Mouse (Mus musculus): ENCODE measurements at regions not wholly inside any gene's neighbourhood (a gene's known extent, or its start where the extent isn't known, plus 50 kb on each side); places are given as distances from the start of the nearest gene placed in this dataset.
A peak's percentile ranks its signal among the peaks of the same experiment; 100 is the strongest.

GRCm38 (mm10) chr5:64738096-64738780 lies 65.0 kb upstream of the Klf3 start:
- DNase-seq (ENCODE audit: inconsistent ontology term) = no peak

DNA sequence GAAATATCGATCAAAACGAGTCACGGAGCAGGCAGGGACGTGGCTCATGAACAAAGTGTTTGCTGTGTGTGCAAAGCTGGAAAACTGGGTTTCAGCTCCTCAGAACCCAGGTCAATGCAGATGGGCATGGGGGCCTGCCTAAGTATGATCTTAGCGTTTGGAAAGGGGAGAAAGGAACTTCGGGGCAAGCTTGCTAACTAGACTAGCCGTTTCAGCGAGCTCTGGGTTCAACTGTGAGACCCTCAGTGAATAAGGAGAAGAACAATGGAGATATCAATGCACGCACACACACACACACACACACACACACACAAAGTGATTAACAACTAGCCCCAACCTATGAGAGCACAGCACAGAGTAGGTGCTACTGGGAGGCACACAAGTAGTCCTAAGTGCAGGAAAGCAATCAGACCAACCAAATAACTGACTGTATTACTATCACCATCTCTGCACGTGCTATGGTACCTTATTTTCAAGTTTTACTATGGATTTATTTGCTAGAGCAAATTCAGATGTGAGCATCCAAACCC lies 64.3 kb upstream of the Klf3 start:
- DNase-seq (ENCODE audit: inconsistent ontology term) = no peak

GRCm38 (mm10) chr5:64739311-64740261 lies 63.6 kb upstream of the Klf3 start:
- DNase-seq (ENCODE audit: inconsistent ontology term) = no peak

- no peak for DNase-seq (ENCODE audit: inconsistent ontology term)
Observed at GRCm38 (mm10) chr5:64744041-64744440, 59.1 kb upstream of the Klf3 start.

GRCm38 (mm10) chr5:64744455-64744854 lies 58.7 kb upstream of the Klf3 start:
- DNase-seq (ENCODE audit: inconsistent ontology term) = no peak

DNA sequence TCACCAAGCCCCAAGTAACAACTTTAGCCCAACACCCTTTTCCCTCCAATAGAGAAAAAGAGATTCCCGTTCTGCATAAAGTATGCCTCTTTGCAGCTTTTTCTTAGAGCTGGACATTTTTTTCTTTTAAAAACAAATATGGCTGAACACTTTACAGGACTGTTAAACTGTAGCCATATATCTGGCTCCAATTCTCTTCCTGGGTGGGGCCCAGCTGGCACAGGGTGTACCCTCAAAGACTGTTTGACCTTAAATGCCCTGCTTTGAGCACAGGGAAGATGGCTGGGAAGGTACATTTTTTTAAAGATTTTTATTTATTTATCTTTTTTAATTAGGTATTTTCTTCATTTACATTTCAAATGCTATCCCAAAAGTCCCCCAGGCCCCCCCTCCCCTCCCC lies 55.7 kb upstream of the Klf3 start:
- no peak for DNase-seq (ENCODE audit: inconsistent ontology term)

GRCm38 (mm10) chr5:64749415-64750166 lies 53.6 kb upstream of the Klf3 start:
- DNase-seq (ENCODE audit: inconsistent ontology term) = no peak

DNA sequence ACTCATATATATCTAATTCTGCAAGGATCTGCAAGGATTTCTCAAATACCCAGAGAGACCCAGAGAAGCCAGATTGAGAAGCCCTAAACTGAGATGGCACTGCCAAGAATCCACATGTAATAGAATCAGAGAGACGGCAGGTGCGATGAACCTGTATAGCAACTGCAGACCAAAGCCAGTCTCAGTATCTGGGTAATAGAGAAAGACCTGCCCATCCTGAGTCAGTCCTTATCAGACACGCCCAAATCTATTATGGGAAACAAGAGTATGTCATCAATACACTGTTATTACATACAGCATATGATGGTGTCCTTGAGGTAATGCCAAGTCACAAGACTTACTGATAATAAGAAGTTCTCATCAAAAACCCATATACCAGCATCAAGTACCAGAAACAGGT lies 52.8 kb upstream of the Klf3 start:
- DNase-seq (ENCODE audit: inconsistent ontology term) = no peak

GRCm38 (mm10) chr5:64750976-64751656 lies 52.1 kb upstream of the Klf3 start:
- peak; percentile 22 for DNase-seq (ENCODE audit: inconsistent ontology term)

DNA sequence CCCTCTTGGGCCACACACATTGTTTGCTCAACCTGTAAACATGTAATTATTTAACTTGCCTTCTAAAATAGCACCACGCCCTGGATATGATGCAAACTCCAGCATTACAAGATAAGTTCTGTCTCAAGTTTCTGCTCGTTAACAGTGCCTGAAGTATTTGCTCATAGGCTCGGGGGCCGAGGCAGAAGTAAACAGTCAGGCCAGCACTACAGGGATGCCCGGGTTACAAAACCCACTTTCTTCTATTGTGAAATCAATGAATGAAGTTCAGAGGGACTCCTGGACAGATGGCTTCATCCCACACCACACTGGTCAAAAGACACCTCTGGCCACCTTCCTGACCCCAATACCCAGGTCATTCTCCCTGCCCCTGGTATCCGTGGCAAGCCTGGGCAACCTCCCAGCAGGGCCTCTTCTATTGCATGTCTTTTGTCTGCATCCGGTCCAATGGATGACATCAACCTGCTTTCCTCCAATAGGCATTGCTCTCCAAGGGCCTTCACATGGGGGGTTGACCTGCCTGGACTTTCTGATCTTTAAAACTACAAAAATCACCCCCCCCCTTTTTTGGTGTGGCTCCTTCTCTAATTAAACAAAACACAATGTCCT lies 49.9 kb upstream of the Klf3 start:
- no peak for DNase-seq (ENCODE audit: inconsistent ontology term)

Measured in Muller cell, postnatal 12 days (primary cell).